8 mouse cellular contexts compared by ENCODE assay signal in the genomic region with DNA sequence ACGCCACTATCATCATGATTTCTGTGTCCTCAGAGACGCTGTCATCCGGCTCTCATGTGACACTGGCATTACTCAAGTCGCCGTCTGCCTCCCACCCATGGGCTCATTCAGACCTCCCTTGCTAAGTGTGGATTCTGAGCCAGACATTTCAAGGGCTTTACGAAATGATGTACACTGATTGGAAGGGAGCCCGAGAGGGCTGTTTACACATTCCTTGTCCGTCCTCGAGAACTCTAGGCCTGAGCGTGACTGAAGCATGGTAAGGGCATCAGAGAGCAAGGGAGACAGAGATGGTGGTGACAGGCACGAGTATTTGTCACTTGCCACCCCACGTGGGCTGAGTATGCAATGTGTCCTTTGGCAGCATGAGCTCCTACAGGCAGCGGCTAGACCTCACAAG. TPM values are rescaled to one million over a fixed set of nuclear protein-coding genes. Genes with fewer than 3 reads are reported as not detected.
DNase-seq lines count a peak whose midpoint lies in the region; ATAC-seq and TF ChIP-seq lines count a peak whose summit lies in the region.
"Had no signal": no experiment of that assay in that cellular context is flagged by ENCODE, and none has a peak within 500 bp of the region (broad histone marks: within the 10 kb centered on the region; RNA-seq: fewer than 3 reads in every experiment).

No protein-coding gene starts in this region.

- peaks cover 36% of the 10 kb centered on the region for H3K4me1 ChIP-seq in heart, embryonic 16.5 days (ENCODE audit: control insufficient read depth, insufficient read depth, low read length)
- H3K4me1 ChIP-seq in thymus, adult 2 months (replicated peaks; ENCODE audit: control insufficient read depth, insufficient read depth, low read length): 0 out of 2 replicates have a peak, but pooled peaks cover 3% of the 10 kb centered on the region

- H3K9ac ChIP-seq in heart, embryonic 16.5 days (ENCODE audit: low read length): no peak overlapping the region
- H3K9ac ChIP-seq: midbrain, embryonic 12.5 days had no signal

- H3K4me2 ChIP-seq in heart, embryonic 16.5 days (ENCODE audit: low read depth, low read length): peak overlapping the region; percentile 29; the same call in 1 of the 2 replicates
- H3K4me2 ChIP-seq: midbrain, embryonic 12.5 days had no signal

- no peak for TF ChIP-seq CTCF in thymus, adult 2 months (IDR thresholded peaks at IDR 0.05; ENCODE audit: borderline replicate concordance, control insufficient read depth, extremely low read depth, insufficient read depth, low read length, poor library complexity)

- peak overlapping the region; percentile 78 for H3K27ac ChIP-seq in heart, embryonic 16.5 days (ENCODE audit: low read length)
- no peak overlapping the region for H3K27ac ChIP-seq in thymus, adult 2 months (ENCODE audit: control insufficient read depth, insufficient read depth, low read length)
- H3K27ac ChIP-seq: midbrain, embryonic 12.5 days had no signal

- TF ChIP-seq POLR2A in thymus, adult 2 months (IDR thresholded peaks at IDR 0.05; ENCODE audit: control insufficient read depth, extremely low read depth, insufficient read depth, low read length, poor library complexity): no peak

- peak; percentile 96 for ATAC-seq in heart, embryonic 16.5 days (replicated peaks; ENCODE audit: extremely low read depth, insufficient read depth, low FRiP score)

- H3K9me3 ChIP-seq in heart, embryonic 16.5 days (replicated peaks; ENCODE audit: control insufficient read depth, low read length): no peaks in the 10 kb centered on the region
- H3K9me3 ChIP-seq: midbrain, embryonic 12.5 days had no signal

- peak; percentile 57 for DNase-seq in layer of hippocampus, adult 9-11 months
- DNase-seq in layer of hippocampus, postnatal 14 days (ENCODE audit: low spot score in 2 of 2): no peak
- DNase-seq in adrenal gland, postnatal 36 days: peak; percentile 68 to 79
- DNase-seq in lung, postnatal 4 days: peak; percentile 79 to 88
- DNase-seq in T-cell, adult 2 months (ENCODE audit: low spot score): no peak
- DNase-seq in thymus, adult 2 months: no peak

- H3K4me3 ChIP-seq in heart, embryonic 16.5 days (ENCODE audit: low read length): no peak overlapping the region
- no peak overlapping the region for H3K4me3 ChIP-seq in thymus, adult 2 months (ENCODE audit: control insufficient read depth, insufficient read depth, low read length)
- H3K4me3 ChIP-seq: midbrain, embryonic 12.5 days had no signal

- no peaks in the 10 kb centered on the region for H3K27me3 ChIP-seq in heart, embryonic 16.5 days (ENCODE audit: control insufficient read depth, insufficient read depth, low read length)
- no peaks in the 10 kb centered on the region for H3K27me3 ChIP-seq in thymus, adult 2 months (ENCODE audit: control insufficient read depth, insufficient read depth, low read length)
- H3K27me3 ChIP-seq: midbrain, embryonic 12.5 days had no signal

- 25% methylated on average over 13 of the region's 13 CpGs for WGBS in heart, embryonic 16.5 days
- 89% methylated on average over 13 of the region's 13 CpGs for WGBS in thymus, adult 2 months

- H3K36me3 ChIP-seq in heart, embryonic 16.5 days (ENCODE audit: control insufficient read depth, insufficient read depth): no peaks in the 10 kb centered on the region
- H3K36me3 ChIP-seq in thymus, adult 2 months (ENCODE audit: control insufficient read depth, insufficient read depth, low read length): no peaks in the 10 kb centered on the region
- H3K36me3 ChIP-seq: midbrain, embryonic 12.5 days had no signal

RNA-seq across cellular contexts. Expression of a gene that starts 49.0 kb away (rescaled TPM):
- 10 to 100 TPM; 53.7 to 56.6 TPM for total RNA-seq in layer of hippocampus, postnatal 14 days (2021)
- total RNA-seq in adrenal gland, postnatal 36 days (2021): 10 to 100 TPM; 58.1 to 62.7 TPM
- polyA plus RNA-seq in heart, embryonic 16.5 days (2015; fragmentation: Nextera tagmentation; extraction: Ambion mirVana): 32.9 and 35.6 TPM in 2 replicates
- 22.2 and 29.0 TPM in 2 replicates for polyA plus RNA-seq in thymus, adult 2 months (2012; rRNA removed)

Comparison
In these comparisons a context has a peak if more than half of its experiments do, and no peak if none do; other contexts are left out.
1. DNase-seq: peak in layer of hippocampus, adult 9-11 months (single experiment), adrenal gland, postnatal 36 days (2 of 2) and lung, postnatal 4 days (2 of 2); none in layer of hippocampus, postnatal 14 days (0 of 2), T-cell, adult 2 months (single experiment) and thymus, adult 2 months (single experiment).